Mouse (Mus musculus) large intestine, adult 2 months (tissue): ENCODE data around the gene Gm13078. TPM values are rescaled to one million over a fixed set of nuclear protein-coding genes. Genes with fewer than 3 reads are reported as not detected.

Experiments used
- DNase-seq: peaks from one replicate; pipeline ENCODE4 v3.0.0-alpha.2; 2012; ENCODE audit warnings: low read depth, low spot score
- WGBS: fragments of 180-500 bp; shearing (Covaris S2); methylation state at CpG from one replicate; pipeline ENCODE4 v1.1.7; 2018; 5-methylcytosine and 5-hydroxymethylcytosine counted together
- polyA plus RNA-seq: library from polyadenylated mRNA; depleted of rRNA; stranded (reverse); fragments of >200 nt; gene quantifications from 2 replicates; pipeline ENCODE4 v1.2.3, GENCODE M21; 2012; rRNA removed

The Gm13078 gene
- not detected in 2 replicates for polyA plus RNA-seq

- DNase-seq: no peak
- 81% methylated on average over 1 of the region's 1 CpGs for WGBS
These were observed at the start of gene Gm13078 for GRCm38 (mm10) chr4:143719155-143719554. Gene Gm13078, plus strand, starts transcription at chr4:143719455.

GRCm38 (mm10) chr4:143702611-143703010, 16.6 kb upstream of the Gm13078 start, which contains the start of gene Gm13089:
Gene Gm13089, minus strand, starts transcription at chr4:143702711.
- 87% methylated on average over 2 of the region's 2 CpGs for WGBS
- no peak for DNase-seq

Other genes with a start within 250 kb of the Gm13078 start
- gene Gm13043, start 208.1 kb upstream of the Gm13078 start, polyA plus RNA-seq: not detected in 2 replicates
- gene Gm13040, start 183.5 kb upstream of the Gm13078 start, polyA plus RNA-seq: not detected in 2 replicates
- not detected in 2 replicates for gene BC080695, start 167.8 kb upstream of the Gm13078 start, polyA plus RNA-seq
- not detected in 2 replicates for gene Gm13057, start 167.7 kb upstream of the Gm13078 start, polyA plus RNA-seq
- gene Gm13083, start 104.5 kb upstream of the Gm13078 start, polyA plus RNA-seq: not detected in 2 replicates
- gene Gm13088, start 62.2 kb upstream of the Gm13078 start, polyA plus RNA-seq: not detected in 2 replicates
- gene Gm13089, start 16.7 kb upstream of the Gm13078 start, polyA plus RNA-seq: not detected in 2 replicates
- not detected in 2 replicates for gene Gm13023, start 69.9 kb downstream of the Gm13078 start, polyA plus RNA-seq
- not detected in 2 replicates for gene Gm13084, start 96.6 kb downstream of the Gm13078 start, polyA plus RNA-seq
- gene Gm13103, start 127.0 kb downstream of the Gm13078 start, polyA plus RNA-seq: not detected in 2 replicates
- not detected in 2 replicates for gene Pramef6, start 180.9 kb downstream of the Gm13078 start, polyA plus RNA-seq
- not detected in 2 replicates for gene Pramef25, start 231.6 kb downstream of the Gm13078 start, polyA plus RNA-seq
- not detected in 2 replicates for gene Gm13101, start 247.5 kb downstream of the Gm13078 start, polyA plus RNA-seq